Mouse (Mus musculus) hindbrain, embryonic 16.5 days (tissue): ENCODE measurements at regions not wholly inside any gene's neighbourhood (a gene's known extent, or its start where the extent isn't known, plus 50 kb on each side); places are given as distances from the start of the nearest gene placed in this dataset.
A peak's percentile ranks its signal among the peaks of the same experiment; 100 is the strongest.

Experiments used
- ATAC-seq: fragments of 200-750 bp; cut with Nextera tagmentation; 2 replicates; pipeline ENCODE4 v1.8.0; 2017; ENCODE audit warnings: moderate TSS enrichment, moderate library complexity
- H3K27ac ChIP-seq: fragments of 300-500 bp; sonication (generic); 2 replicates; pipeline ENCODE4 v1.5.1; 2014; ENCODE audit warnings: low read depth, mild to moderate bottlenecking, control low read depth, low read length, moderate library complexity
- H3K27me3 ChIP-seq: fragments of 300-500 bp; sonication (generic); replicated peaks from 2 replicates; pipeline ENCODE4 v1.6.1; 2014; ENCODE audit warnings: low read length; ENCODE audit not compliant: control insufficient read depth, insufficient read depth
- H3K36me3 ChIP-seq: fragments of 300-500 bp; sonication (generic); 2 replicates; pipeline ENCODE4 v1.6.1; 2014; ENCODE audit warnings: mild to moderate bottlenecking, low read length, moderate library complexity, mixed read lengths; ENCODE audit not compliant: control insufficient read depth, insufficient read depth
- H3K4me1 ChIP-seq: fragments of 300-500 bp; sonication (generic); 2 replicates; pipeline ENCODE4 v1.6.1; 2014; ENCODE audit warnings: low read depth, low read length; ENCODE audit not compliant: control insufficient read depth, insufficient read depth
- H3K4me2 ChIP-seq: fragments of 300-500 bp; sonication (generic); 2 replicates; pipeline ENCODE4 v1.6.1; 2014; ENCODE audit warnings: mild to moderate bottlenecking, low read length, control low read depth, moderate library complexity
- H3K4me3 ChIP-seq: fragments of 300-500 bp; sonication (generic); 2 replicates; pipeline ENCODE4 v1.5.1; 2014; ENCODE audit warnings: mild to moderate bottlenecking, low read length, control low read depth, moderate library complexity
- H3K9ac ChIP-seq: fragments of 300-500 bp; sonication (generic); 2 replicates; pipeline ENCODE4 v1.6.1; 2014; ENCODE audit warnings: low read depth, mild to moderate bottlenecking, control low read depth, low read length, moderate library complexity
- H3K9me3 ChIP-seq: fragments of 300-500 bp; sonication (generic); 2 replicates; pipeline ENCODE4 v1.6.1; 2014; ENCODE audit warnings: mild to moderate bottlenecking, low read length, moderate library complexity; ENCODE audit not compliant: control insufficient read depth
- WGBS: fragments of 180-500 bp; shearing (Covaris S2); extraction: QIAGEN DNeasy Blood & Tissue Kit; methylation state at CpG from one replicate; pipeline ENCODE4 v1.1.7; 2014; 5-methylcytosine and 5-hydroxymethylcytosine counted together

DNA sequence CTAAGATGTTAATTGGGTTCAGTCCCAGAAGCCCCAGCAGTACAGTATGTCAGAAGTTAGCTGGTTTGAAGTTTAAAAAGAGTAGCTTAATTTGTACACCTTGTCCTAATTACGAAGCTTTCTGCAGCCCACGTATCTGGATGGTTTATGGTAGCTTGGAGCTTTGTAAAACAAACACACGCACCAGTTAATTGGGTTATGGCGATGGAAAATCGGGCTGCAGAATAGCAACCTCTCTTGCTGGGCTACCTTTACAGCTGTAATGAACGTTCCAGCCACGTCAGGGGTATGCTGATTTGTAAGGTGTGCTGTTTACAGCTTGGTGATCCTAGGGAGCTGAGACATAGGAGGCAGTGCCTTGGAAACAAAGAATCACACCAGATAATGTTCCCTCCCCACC, 301.5 kb upstream of the Clint1 start:
- Histone ChIP-seq H3K4me3 (no peak overlapping the region), H3K27ac (peak overlapping the region; percentile 55), H3K4me2 (no peak overlapping the region), H3K4me1 (peaks cover 4% of the 10 kb centered on the region; the same call in 1 of the 2 replicates), H3K36me3 (no peaks in the 10 kb centered on the region), H3K9ac (no peak overlapping the region), H3K9me3 (no peaks in the 10 kb centered on the region), H3K27me3 (no peaks in the 10 kb centered on the region)
- peak; percentile 37; the same call in 1 of the 2 replicates for ATAC-seq
- WGBS: 64% methylated on average over 7 of the region's 7 CpGs

DNA sequence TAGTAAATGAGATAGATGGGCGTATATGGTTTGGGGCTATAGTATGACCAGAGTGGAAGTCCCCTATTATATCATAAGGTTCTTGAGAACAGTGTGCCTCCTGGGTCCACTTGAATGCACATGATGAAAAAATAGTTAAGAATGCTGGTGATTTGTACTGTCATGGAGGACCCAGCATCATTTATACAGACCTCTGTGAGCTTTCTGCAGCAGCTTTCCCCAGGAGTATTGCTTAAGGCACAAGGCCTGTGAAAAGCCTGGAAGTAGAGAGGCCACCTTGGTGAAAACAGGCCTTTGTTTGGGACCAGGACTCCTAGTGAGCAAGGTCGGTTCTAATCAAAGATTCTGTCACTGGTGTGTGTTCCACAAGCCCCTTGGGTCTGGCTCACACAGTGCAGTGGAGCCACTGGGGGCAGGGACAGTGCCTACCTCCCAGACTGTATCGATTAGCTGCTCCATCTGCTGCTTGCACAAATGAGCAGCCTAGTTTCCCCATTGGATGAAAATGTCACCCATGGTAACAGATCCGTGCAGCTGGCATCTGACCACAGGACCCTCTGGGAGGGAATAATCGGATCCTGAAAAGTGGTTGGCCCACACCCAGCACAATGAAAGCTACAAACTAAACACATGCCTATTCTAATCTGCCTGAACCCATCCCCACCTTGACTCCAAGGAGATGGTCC, 274.2 kb upstream of the Clint1 start:
- no peak overlapping the region for H3K27ac ChIP-seq
- H3K36me3 ChIP-seq: no peaks in the 10 kb centered on the region
- ATAC-seq: peak; percentile 81
- H3K4me1 ChIP-seq: peaks cover 3% of the 10 kb centered on the region; the same call in 1 of the 2 replicates
- no peaks in the 10 kb centered on the region for H3K9me3 ChIP-seq
- no peak overlapping the region for H3K4me3 ChIP-seq
- no peaks in the 10 kb centered on the region for H3K27me3 ChIP-seq
- 26% methylated on average over 5 of the region's 5 CpGs for WGBS
- no peak overlapping the region for H3K4me2 ChIP-seq
- no peak overlapping the region for H3K9ac ChIP-seq

DNA sequence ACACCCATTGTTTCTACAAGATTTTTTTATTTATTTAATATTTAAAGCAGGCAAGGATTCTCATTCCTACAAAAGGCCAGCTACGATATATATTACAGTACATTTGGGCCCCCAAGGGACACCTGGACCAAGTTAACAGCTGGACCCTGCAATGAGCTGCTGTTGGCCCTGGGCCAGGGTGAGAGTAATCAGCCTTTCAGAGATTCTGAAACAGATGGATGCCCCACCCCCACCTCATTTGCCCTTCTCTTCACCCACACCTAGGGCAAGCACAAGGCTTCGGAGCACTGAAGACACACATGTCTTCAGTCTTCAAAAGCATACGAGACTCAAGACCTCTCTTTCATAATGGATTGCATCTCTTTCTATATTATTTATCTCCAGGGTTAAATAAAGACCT, 259.5 kb upstream of the Clint1 start:
- 45% methylated on average over 3 of the region's 3 CpGs for WGBS
- no peaks in the 10 kb centered on the region for H3K4me1 ChIP-seq
- H3K36me3 ChIP-seq: no peaks in the 10 kb centered on the region
- no peak overlapping the region for H3K27ac ChIP-seq
- H3K4me3 ChIP-seq: no peak overlapping the region
- no peak overlapping the region for H3K4me2 ChIP-seq
- H3K27me3 ChIP-seq: no peaks in the 10 kb centered on the region
- H3K9me3 ChIP-seq: no peaks in the 10 kb centered on the region
- no peak for ATAC-seq
- H3K9ac ChIP-seq: no peak overlapping the region

DNA sequence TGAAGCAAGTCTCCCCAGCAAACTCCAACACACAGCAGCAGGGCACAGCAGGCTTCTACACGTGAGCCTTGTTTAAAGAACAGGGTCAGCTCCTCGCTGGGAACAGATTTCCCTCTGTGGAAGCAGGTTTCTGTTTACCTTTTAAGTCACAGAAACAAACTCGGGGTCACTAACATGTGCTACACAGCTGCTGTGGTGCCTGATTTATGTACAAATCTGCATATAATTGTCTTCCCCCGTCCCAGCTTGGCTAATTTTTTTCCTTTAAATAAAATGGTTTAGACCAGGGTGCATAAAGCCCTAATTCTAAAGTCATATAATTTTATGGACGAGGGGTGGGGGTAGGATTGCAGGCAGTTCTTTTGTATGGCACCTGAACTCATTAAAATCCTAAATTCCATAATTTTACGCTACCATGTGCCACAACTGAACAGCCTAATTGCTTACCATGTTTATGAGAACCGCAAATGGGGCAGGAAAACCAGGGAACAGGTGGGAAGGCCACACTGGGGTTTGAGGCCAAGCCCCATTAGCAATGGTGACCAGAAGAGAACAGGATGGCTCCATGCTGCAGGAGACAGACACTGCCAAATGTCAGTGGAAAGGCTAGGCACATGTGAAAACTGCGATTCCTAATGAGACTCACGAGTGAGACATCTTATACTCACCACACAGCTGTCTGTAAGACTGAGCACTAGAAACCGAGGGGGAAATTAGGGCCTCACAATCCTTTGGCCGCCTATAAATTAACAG, 258.8 kb upstream of the Clint1 start:
- WGBS: 50% methylated on average over 11 of the region's 11 CpGs
- H3K27ac ChIP-seq: 0 out of 2 replicates have a peak overlapping the region, but pooled peaks have one; percentile 12
- ATAC-seq: 0 out of 2 replicates have a peak, but pooled peaks have one; percentile 14

DNA sequence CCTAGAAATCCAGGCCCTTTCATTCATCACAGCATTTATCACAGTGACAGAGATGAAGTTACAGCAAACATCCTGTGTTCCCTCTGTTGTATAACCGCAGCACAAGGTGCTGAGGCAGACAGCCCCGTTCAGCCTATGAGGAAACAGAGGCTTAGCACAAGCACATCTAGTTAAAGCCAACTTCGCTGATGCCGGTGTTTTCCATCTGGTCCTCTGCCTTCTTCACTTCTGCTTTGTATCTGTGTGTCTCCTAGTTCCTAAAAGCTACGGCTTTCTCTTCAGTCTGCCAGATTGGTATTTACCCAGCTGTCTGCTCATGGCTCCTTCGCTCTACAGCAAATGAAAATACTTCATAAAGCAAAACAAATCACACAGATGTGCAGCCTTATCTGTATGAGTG, 256.5 kb upstream of the Clint1 start:
- no peaks in the 10 kb centered on the region for H3K4me1 ChIP-seq
- no peaks in the 10 kb centered on the region for H3K9me3 ChIP-seq
- H3K9ac ChIP-seq: no peak overlapping the region
- no peak overlapping the region for H3K27ac ChIP-seq
- no peak overlapping the region for H3K4me3 ChIP-seq
- no peaks in the 10 kb centered on the region for H3K27me3 ChIP-seq
- ATAC-seq: no peak
- H3K36me3 ChIP-seq: no peaks in the 10 kb centered on the region
- no peak overlapping the region for H3K4me2 ChIP-seq
- 82% methylated on average over 6 of the region's 6 CpGs for WGBS

More for the DNA sequence above, 258.8 kb upstream of the Clint1 start:
- H3K9me3 ChIP-seq: no peaks in the 10 kb centered on the region
- H3K27me3 ChIP-seq: no peaks in the 10 kb centered on the region
- H3K4me2 ChIP-seq: no peak overlapping the region
- no peaks in the 10 kb centered on the region for H3K4me1 ChIP-seq
- no peak overlapping the region; the same call in 1 of the 2 replicates for H3K9ac ChIP-seq
- H3K36me3 ChIP-seq: no peaks in the 10 kb centered on the region
- H3K4me3 ChIP-seq: no peak overlapping the region

DNA sequence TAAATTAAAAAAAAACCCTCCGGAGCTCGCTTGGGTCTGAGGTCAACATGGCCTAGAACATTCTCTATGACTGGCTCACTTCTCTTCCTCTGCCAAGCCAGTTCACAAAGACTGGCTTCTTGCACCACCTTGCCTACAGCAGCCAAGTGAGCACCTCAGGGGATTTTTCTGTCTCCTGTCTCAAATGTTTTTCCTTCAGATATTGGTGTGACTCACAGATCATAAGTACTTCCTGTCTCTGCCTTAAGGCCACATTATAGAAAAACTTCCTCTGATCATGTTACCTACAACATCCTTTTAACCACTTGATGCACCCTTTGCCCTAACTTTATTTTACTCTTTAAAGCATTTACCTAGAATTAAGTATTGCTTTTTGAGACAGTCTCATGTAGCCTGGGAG, 230.0 kb upstream of the Clint1 start:
- WGBS: 98% methylated on average over 2 of the region's 2 CpGs
- ATAC-seq: no peak

DNA sequence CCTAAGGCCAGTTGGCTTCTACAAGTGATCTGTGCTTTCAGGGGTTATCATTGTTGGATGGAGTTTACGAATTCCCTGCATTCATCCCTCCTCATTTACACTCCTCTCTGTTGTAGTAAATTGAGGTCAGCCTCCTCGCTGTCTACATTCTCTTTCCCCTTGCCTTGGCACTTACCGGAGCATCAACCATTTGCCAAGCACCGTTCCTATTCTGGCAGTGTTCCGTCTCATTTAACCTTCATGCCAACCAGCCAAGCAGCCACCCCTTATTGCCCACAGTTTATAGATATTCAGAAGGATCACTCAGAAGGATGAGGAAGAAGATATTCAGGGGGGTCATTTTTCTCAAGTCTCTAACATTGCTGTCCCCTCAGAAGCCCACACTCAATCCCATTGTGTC, 229.2 kb upstream of the Clint1 start:
- no peaks in the 10 kb centered on the region for H3K4me1 ChIP-seq
- no peak overlapping the region for H3K4me2 ChIP-seq
- no peak for ATAC-seq
- no peak overlapping the region for H3K4me3 ChIP-seq
- H3K27me3 ChIP-seq: no peaks in the 10 kb centered on the region
- H3K27ac ChIP-seq: no peak overlapping the region
- H3K9me3 ChIP-seq: no peaks in the 10 kb centered on the region
- no peaks in the 10 kb centered on the region for H3K36me3 ChIP-seq
- WGBS: 75% methylated on average over 5 of the region's 5 CpGs
- H3K9ac ChIP-seq: no peak overlapping the region

More for the DNA sequence above, 230.0 kb upstream of the Clint1 start:
- Histone ChIP-seq H3K27ac (no peak overlapping the region), H3K4me1 (no peaks in the 10 kb centered on the region), H3K4me3 (no peak overlapping the region), H3K9me3 (no peaks in the 10 kb centered on the region), H3K9ac (no peak overlapping the region), H3K36me3 (no peaks in the 10 kb centered on the region), H3K27me3 (no peaks in the 10 kb centered on the region), H3K4me2 (no peak overlapping the region)

DNA sequence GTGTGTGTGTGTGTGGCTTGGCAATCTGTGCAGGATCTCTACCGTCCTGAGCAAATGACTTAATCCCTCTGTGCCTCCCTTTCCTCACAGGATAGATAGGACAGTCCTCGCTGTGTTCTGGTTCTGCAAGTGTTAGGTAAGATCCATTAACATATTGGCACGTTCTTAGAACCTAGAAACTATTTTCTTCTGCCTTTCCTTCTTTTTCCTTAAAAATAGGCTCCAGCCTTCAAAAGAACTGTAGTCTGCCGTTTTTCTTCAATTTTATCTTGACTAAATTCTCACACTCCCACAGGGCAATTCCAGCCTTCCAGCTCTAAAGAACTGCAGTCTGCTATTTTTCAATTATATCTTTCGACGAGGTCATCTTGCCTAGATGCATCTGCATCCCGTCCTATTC, 227.6 kb upstream of the Clint1 start:
- H3K27ac ChIP-seq: no peak overlapping the region
- ATAC-seq: no peak
- H3K4me1 ChIP-seq: no peaks in the 10 kb centered on the region
- no peak overlapping the region for H3K4me3 ChIP-seq
- H3K4me2 ChIP-seq: no peak overlapping the region
- H3K9ac ChIP-seq: no peak overlapping the region
- H3K36me3 ChIP-seq: no peaks in the 10 kb centered on the region
- no peaks in the 10 kb centered on the region for H3K27me3 ChIP-seq
- H3K9me3 ChIP-seq: no peaks in the 10 kb centered on the region
- 65% methylated on average over 7 of the region's 7 CpGs for WGBS

DNA sequence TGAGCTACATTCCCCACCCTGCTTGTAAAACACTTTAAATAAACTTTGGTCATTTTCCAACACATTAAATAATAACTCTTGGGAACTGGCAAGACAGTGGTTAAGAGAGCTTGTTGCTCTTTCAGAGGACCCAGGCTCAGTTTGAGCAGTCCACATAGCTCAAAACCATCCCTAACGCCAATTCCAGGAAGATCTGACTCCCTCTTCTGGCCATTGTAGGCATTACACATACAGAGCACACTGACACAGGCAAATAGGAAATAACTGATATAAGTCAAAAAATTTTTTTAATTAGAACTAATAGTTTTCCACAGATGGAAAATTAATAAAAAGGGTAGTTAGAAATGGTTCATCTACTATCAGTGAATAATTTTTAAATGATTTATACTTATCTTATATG, 222.6 kb upstream of the Clint1 start:
- 23% methylated on average over 1 of the region's 1 CpGs for WGBS
- no peak overlapping the region for H3K9ac ChIP-seq
- no peak overlapping the region for H3K27ac ChIP-seq
- ATAC-seq: no peak
- H3K4me2 ChIP-seq: no peak overlapping the region
- no peaks in the 10 kb centered on the region for H3K9me3 ChIP-seq
- H3K4me3 ChIP-seq: no peak overlapping the region
- H3K27me3 ChIP-seq: no peaks in the 10 kb centered on the region
- H3K4me1 ChIP-seq: no peaks in the 10 kb centered on the region
- H3K36me3 ChIP-seq: no peaks in the 10 kb centered on the region
